Mouse (Mus musculus) liver, adult 2 months (tissue): Measurements from ENCODE around the gene A530016L24Rik. TPM values are rescaled to one million over a fixed set of nuclear protein-coding genes. Genes with fewer than 3 reads are reported as not detected.
A peak's percentile ranks its signal among the peaks of the same experiment; 100 is the strongest.

Experiments used
- DNase-seq: peaks from one replicate; pipeline ENCODE4 v3.0.0-alpha.2; 2011; ENCODE audit warnings: low read depth, low spot score; ENCODE audit errors: extremely low read depth
- H3K27ac ChIP-seq: fragments of 200-500 bp; replicated peaks from 2 replicates; pipeline ENCODE4 v1.5.1; 2012; ENCODE audit warnings: low read depth, mild to moderate bottlenecking, control low read depth, inconsistent platforms, low read length; ENCODE audit not compliant: insufficient read depth
- H3K27me3 ChIP-seq: fragments of 200-500 bp; 2 replicates; pipeline ENCODE4 v1.6.1; 2012; ENCODE audit warnings: mild to moderate bottlenecking, moderate library complexity, low read length, inconsistent platforms; ENCODE audit not compliant: control insufficient read depth, insufficient read depth
- H3K36me3 ChIP-seq: fragments of 200-500 bp; 2 replicates; pipeline ENCODE4 v1.6.1; 2012; ENCODE audit warnings: low read length, inconsistent platforms; ENCODE audit not compliant: control insufficient read depth, insufficient read depth
- H3K4me1 ChIP-seq: fragments of 200-500 bp; 2 replicates; pipeline ENCODE4 v1.6.1; 2011; ENCODE audit warnings: low read length; ENCODE audit not compliant: control insufficient read depth, insufficient read depth
- H3K4me3 ChIP-seq: fragments of 200-500 bp; 2 replicates; pipeline ENCODE4 v1.5.1; 2011; ENCODE audit warnings: low read depth, mild to moderate bottlenecking, control low read depth, low read length, moderate library complexity; ENCODE audit not compliant: insufficient read depth
- H3K79me2 ChIP-seq: fragments of 200-500 bp; 2 replicates; pipeline ENCODE4 v1.6.1; 2012; ENCODE audit warnings: inconsistent platforms, mild to moderate bottlenecking, low read length, moderate library complexity; ENCODE audit not compliant: control insufficient read depth, insufficient read depth
- H3K9ac ChIP-seq: fragments of 200-500 bp; 2 replicates; pipeline ENCODE4 v1.6.1; 2012; ENCODE audit warnings: low read depth, mild to moderate bottlenecking, control low read depth, inconsistent platforms, low read length
- CTCF ChIP-seq: fragments of 200-500 bp; IDR thresholded peaks from 2 replicates; pipeline ENCODE4 v1.5.1; 2011; ENCODE audit warnings: low read depth, low read length, control low read depth
- POLR2A ChIP-seq: fragments of 200-500 bp; IDR thresholded peaks from 2 replicates; pipeline ENCODE4 v1.6.1; 2011; ENCODE audit warnings: low read length, control low read depth; ENCODE audit not compliant: insufficient read depth; ENCODE audit errors: extremely low read depth
- WGBS: fragments of 180-500 bp; shearing (Covaris S2); methylation state at CpG from one replicate; pipeline ENCODE4 v1.1.7; 2018; 5-methylcytosine and 5-hydroxymethylcytosine counted together
- polyA plus RNA-seq: library from polyadenylated mRNA; depleted of rRNA; stranded (reverse); fragments of >200 nt; gene quantifications from 2 replicates; pipeline ENCODE4 v1.2.3, GENCODE M21; 2012
- total RNA-seq: library from RNA; depleted of rRNA; stranded (reverse); fragments of >200 nt; gene quantifications from 2 replicates; pipeline ENCODE4 v1.2.3, GENCODE M21; 2014

Gene A530016L24Rik
- total and polyA plus RNA-seq, 2 experiments: 0.07 to 0.09 TPM

DNA sequence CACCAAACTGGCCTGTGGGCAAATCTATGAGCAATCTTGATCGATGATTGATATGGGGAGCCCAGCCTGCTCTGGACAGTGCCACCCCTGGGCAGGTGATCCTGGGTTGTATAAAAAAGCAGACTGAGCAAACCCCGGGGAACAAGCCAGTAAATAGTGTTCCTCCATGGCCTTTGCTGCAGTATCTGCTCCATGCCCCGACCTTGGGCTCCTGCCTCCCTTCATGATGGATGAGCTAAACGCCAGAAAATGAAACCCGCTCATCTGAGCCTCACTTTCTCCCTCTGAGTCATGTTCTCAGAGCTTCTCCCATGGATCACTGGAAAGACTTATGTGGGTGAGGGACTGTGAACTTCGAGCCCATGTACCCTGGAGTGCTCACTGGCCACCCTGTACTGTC, 17.0 kb downstream of the A530016L24Rik start:
- H3K9ac ChIP-seq: no peak overlapping the region
- no peaks in the 10 kb centered on the region for H3K4me1 ChIP-seq
- H3K4me3 ChIP-seq: no peak overlapping the region
- no peak overlapping the region for H3K27ac ChIP-seq
- TF ChIP-seq CTCF: no peak
- no peak for TF ChIP-seq POLR2A
- no peaks in the 10 kb centered on the region for H3K79me2 ChIP-seq
- no peak for DNase-seq
- 63% methylated on average over 6 of the region's 6 CpGs for WGBS
- H3K36me3 ChIP-seq: no peaks in the 10 kb centered on the region
- H3K27me3 ChIP-seq: peaks cover 7% of the 10 kb centered on the region; the same call in 1 of the 2 replicates

DNA sequence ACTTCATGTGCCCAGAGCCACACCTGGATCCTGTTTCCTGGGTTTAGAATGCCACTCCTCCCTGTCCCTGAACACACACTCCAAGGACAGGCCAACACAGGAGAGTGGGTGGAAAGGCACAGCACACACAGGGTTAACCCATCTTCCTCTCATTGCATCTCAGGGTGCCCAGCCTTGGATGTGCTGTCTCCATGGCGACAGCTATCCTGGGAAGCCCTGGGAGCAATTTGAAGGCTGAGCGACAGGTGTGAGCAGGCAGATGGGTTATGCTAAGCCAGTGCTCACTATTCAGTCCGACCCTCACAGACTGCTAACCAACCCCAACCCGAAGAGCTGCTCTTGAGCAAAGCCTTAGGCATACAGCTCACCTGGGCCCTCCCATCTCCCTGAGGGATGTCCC, 18.0 kb downstream of the A530016L24Rik start:
- H3K4me3 ChIP-seq: no peak overlapping the region
- no peak for TF ChIP-seq CTCF
- no peak for TF ChIP-seq POLR2A
- no peak overlapping the region for H3K27ac ChIP-seq
- peaks cover 8% of the 10 kb centered on the region; the same call in 1 of the 2 replicates for H3K27me3 ChIP-seq
- H3K36me3 ChIP-seq: no peaks in the 10 kb centered on the region
- no peaks in the 10 kb centered on the region for H3K4me1 ChIP-seq
- no peak overlapping the region for H3K9ac ChIP-seq
- H3K79me2 ChIP-seq: no peaks in the 10 kb centered on the region
- no peak for DNase-seq
- 63% methylated on average over 4 of the region's 4 CpGs for WGBS

DNA sequence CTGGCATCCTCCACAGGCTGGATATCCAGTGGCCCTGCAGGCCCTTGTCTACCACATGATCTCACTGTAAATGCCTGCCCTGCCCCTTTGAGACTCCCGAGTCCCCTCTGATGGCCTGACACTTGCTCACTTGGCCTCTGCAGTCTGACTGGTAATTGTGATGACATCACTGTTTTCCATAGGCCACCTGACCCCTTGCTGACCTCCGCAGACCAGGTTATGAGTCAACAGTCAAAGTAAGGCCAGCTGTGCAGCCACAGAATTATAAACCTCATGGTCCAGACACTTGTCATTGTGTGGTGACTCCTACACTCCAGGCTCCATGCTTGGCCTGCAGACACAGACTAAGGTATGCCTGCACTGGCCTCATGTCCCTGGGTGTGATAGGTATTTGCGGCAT, 18.7 kb downstream of the A530016L24Rik start:
- DNase-seq: no peak
- 75% methylated on average over 3 of the region's 3 CpGs for WGBS
- H3K79me2 ChIP-seq: no peaks in the 10 kb centered on the region
- H3K36me3 ChIP-seq: no peaks in the 10 kb centered on the region
- peaks cover 8% of the 10 kb centered on the region; the same call in 1 of the 2 replicates for H3K27me3 ChIP-seq
- TF ChIP-seq POLR2A (no peak), CTCF (no peak)
- no peak overlapping the region for H3K9ac ChIP-seq
- H3K4me1 ChIP-seq: no peaks in the 10 kb centered on the region
- H3K27ac ChIP-seq: no peak overlapping the region
- no peak overlapping the region for H3K4me3 ChIP-seq

DNA sequence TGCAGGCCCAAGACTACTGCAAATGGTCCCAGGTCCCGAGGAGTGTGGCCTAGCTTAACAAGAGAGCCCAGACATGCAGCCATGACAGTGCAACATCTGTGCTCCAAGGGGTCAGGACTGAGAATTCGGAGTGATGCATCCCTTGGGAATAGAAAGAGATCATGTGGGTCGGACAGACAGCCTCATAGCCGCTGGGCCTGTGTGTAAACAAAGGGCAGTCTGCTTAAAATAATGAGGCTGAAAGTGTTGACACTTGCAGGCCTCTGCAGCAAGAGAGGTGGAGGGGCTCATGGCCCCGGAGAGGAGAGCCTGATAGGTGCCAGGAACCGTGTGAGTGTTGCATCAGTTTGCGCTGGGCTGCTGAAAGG, 21.1 kb downstream of the A530016L24Rik start:
- TF ChIP-seq CTCF (no peak), POLR2A (no peak)
- no peaks in the 10 kb centered on the region for H3K79me2 ChIP-seq
- no peak overlapping the region for H3K9ac ChIP-seq
- no peak for DNase-seq
- H3K4me3 ChIP-seq: no peak overlapping the region
- H3K27ac ChIP-seq: no peak overlapping the region
- H3K27me3 ChIP-seq: peaks cover 8% of the 10 kb centered on the region; the same call in 1 of the 2 replicates
- WGBS: 29% methylated on average over 7 of the region's 7 CpGs
- H3K4me1 ChIP-seq: no peaks in the 10 kb centered on the region
- H3K36me3 ChIP-seq: no peaks in the 10 kb centered on the region

DNA sequence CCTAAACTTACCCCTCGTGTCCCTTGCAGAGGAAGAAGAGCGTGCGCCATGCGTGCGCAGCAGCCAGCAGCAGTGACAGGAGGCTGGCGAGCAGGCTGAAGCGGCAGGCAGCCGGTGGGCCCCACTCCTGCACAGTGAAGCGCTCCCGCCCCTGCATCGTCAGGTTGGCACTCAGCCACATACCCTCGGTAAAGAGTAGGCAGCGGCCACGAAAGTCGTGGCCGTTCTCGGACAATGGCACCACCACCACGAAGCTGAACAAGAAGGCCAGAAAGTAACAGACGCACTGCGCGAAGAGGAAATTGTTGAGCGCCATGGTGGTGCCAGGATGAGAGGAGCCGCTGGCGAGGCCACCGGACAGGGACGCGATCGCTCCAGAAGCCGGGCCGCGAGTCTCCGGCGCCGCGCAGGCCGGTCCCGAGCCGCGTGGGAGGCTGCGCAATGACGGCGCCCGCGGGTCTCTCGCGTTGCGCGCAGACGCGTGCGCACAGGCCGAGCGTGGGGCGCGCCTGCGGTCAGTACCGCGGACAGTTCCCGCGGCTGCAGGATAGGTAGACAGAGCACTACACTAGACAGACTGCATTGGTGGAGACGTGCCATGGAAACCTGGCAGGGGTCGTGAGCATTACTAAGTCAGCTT, 21.6 kb downstream of the A530016L24Rik start:
- Histone ChIP-seq H3K4me1 (no peaks in the 10 kb centered on the region), H3K4me3 (no peak overlapping the region), H3K9ac (no peak overlapping the region), H3K27me3 (peaks cover 8% of the 10 kb centered on the region; the same call in 1 of the 2 replicates), H3K27ac (no peak overlapping the region), H3K79me2 (no peaks in the 10 kb centered on the region), H3K36me3 (no peaks in the 10 kb centered on the region)
- DNase-seq: no peak
- TF ChIP-seq POLR2A: no peak
- no peak for TF ChIP-seq CTCF
- WGBS: 4% methylated on average over 62 of the region's 62 CpGs

- H3K27ac ChIP-seq: no peak overlapping the region
- H3K4me3 ChIP-seq: no peak overlapping the region
- H3K36me3 ChIP-seq: no peaks in the 10 kb centered on the region
- H3K4me1 ChIP-seq: peaks cover 3% of the 10 kb centered on the region; the same call in 1 of the 2 replicates
- TF ChIP-seq CTCF: peak; percentile 21; the same call in 1 of the 2 replicates
- TF ChIP-seq POLR2A: no peak
- H3K79me2 ChIP-seq: no peaks in the 10 kb centered on the region
- 54% methylated on average over 3 of the region's 3 CpGs for WGBS
- no peak for DNase-seq
- H3K27me3 ChIP-seq: peaks cover 8% of the 10 kb centered on the region; the same call in 1 of the 2 replicates
- no peak overlapping the region for H3K9ac ChIP-seq
Measured at GRCm38 (mm10) chr12:112514897-112515296, 25.6 kb downstream of the A530016L24Rik start.
